Mouse (Mus musculus) embryonic stem cell, embryonic (primary cell): ENCODE results near the gene Rcbtb2.

ENCODE experiments used
- CTCF ChIA-PET, 4 experiments: fragments of 300-600 bp in 2 of 4; fragments of 350-600 bp in 2 of 4; sonication (Branson Sonifier 250); formaldehyde crosslinking; loops; one replicate each; lab custom pipeline; 2022; ENCODE audit warnings: inconsistent platforms in 2 of 4; lab: Charles Lee
- POLR2A ChIA-PET, 4 experiments: fragments of 300-600 bp in 2 of 4; fragments of 350-600 bp in 2 of 4; sonication (Branson Sonifier 250); formaldehyde crosslinking; loops; one replicate each; lab custom pipeline; 2022; ENCODE audit warnings: antibody characterized with exemption in 4 of 4, inconsistent platforms in 1 of 4; lab: Charles Lee

Gene Rcbtb2

DNA sequence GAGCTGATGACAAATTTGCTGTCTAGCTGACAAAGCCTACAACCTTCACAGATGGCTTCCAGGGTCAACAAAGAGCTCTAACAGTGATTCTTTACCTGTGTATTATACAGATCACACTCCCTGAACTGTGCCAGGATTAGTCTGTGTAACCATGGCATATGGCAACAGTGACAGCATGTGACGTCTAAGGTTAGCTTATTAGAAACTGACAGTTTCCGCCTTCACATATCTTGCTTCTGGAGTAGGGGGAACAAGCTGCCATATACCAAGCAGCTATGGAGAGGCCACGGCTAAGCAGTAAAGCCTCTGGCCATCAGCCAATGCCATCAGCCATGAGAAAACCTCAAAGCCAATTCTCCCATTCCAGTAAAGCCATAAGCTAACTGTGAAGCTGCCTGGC is 103.5 kb downstream of the Rcbtb2 start:
- ChIA-PET POLR2A (interaction anchor here in 2 of 4 experiments (0.6 to 2.0 kb wide), 2 partner anchors 12 to 106 kb away, joined by 3 to 6 read pairs; partner anchors contain the start of gene Lpar6 (in 1 of the 2)), CTCF (interaction anchor here in 1 of 4 experiments (0.6 kb wide), 1 partner anchor 17 kb away, joined by 5 read pairs; no protein-coding TSS in a partner anchor)

DNA sequence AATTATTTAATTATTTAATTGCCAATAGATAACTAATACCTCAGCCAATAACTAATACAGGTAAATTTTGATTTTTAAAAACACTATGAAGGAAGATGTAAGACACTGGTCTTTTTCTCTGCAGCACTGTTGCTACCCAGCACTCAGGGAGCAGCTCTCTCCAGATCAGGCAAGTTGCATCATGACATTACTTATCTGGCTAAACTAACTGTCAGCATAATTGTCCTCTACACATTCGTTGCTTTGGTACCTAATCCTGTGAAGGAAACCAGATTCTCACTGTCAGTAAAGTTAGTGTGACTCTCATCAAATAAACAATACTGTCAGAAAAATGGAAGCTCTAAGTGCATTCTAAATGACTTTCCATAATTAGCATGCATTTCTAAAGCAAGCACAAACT is 104.0 kb downstream of the Rcbtb2 start:
- CTCF ChIA-PET, result no interaction called here
- POLR2A ChIA-PET, result interaction anchor here in 2 of 4 experiments (0.6 to 2.0 kb wide), 2 partner anchors 11 to 107 kb away, joined by 3 to 6 read pairs; partner anchors contain the start of gene Lpar6 (in 1 of the 2)

DNA sequence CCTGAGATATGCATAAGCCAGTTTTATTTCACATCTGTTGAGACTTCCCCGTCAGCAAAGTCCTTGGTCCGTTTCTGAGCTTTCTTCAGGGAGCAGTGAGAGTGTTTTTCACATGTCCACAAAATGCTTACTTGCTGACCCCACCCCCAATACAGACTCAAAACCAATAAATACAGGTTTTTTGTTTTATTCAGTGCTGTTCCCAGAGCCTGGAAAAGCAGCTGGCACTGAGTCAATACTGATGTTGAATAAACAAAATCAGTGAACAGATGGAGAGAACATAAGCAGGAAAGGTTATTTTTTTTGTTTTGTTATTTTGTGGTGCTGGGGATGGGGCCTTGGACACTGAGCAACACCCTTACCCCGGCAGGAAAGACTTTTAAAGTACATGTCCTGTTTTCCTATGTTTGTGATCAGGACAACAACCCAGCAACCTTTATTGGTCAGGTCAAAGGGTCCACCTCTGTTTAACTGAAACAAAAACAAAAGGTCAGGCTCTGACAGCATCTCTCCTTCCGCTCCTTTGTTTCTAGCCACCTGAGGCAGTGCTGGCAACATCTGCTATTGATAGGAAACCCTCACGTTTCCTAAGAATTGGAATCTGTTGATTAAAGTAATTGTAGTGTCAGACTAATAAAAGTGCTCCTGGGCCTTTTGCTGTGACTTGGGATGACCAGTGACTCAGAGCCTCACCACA is 108.6 kb downstream of the Rcbtb2 start:
- ChIA-PET CTCF (no interaction called here), POLR2A (interaction anchor here in 1 of 4 experiments (1.2 to 1.3 kb wide), 2 partner anchors 17 to 23 kb away, joined by 3 to 4 read pairs; no protein-coding TSS in a partner anchor)

DNA sequence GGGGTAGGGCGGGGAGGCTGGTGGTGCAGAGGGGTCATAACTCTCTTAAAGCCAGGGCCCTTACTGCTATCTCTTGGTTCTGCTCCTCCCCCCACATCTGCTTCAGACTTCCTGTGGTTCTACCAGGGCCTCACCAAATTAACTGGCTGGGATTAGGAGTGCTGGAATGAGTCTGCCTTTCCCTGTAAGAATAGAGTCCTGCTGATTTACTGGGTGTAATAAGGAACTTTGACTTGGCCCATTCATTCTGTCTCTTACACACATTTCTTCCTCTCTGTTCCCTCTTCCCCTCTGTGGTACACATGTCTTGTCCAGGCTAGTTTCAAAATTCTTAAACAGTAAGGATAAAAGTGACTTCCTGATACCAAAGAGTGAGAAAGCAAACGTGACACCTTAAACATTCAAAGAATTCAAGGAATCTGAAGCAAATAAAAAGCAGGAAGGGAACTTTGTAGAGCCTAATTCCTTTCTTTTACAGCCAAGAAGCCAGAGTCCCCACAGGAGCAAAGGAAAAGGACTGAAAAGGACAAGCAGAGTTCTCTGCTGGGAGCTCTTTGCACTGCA is 111.7 kb downstream of the Rcbtb2 start:
- CTCF ChIA-PET, result interaction anchor here in 1 of 4 experiments (0.6 kb wide), 1 partner anchor 128 kb away, joined by 3 read pairs; no protein-coding TSS in a partner anchor

DNA sequence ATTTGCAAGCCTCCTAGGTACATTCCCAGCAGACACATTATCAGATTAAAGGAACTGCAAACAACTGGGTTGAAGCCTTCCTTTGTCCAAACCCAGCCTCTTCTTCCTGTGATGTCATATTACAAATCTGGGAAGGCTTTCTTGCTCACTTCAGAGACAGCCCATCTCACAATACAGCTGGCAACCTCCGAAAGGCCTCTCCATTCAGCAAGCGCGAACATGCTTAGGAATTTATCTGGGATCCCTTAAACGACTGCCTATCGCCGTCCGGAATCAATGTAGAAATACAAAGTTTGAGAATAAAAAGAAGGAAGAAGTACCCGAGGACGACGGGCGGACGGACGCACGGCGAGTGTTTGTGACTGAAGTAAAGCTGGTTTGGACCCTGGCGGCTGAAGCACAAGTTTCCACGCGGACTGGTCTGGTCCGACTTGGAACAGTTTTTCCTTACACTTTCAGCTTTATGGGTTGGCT is 115.0 kb downstream of the Rcbtb2 start, which contains the start of gene Lpar6:
Gene Lpar6, plus strand, starts transcription at position 48 of the 474 bp plus-strand sequence.
- POLR2A ChIA-PET, result interaction anchor here in 3 of 4 experiments (0.8 to 1.8 kb wide), 10 partner anchors 9 to 147 kb away, joined by 3 to 12 read pairs (median 5); partner anchors contain the start of gene Itm2b (in 1 of the 3)
- CTCF ChIA-PET, result interaction anchor here in 2 of 4 experiments (0.6 kb wide), 2 partner anchors 15 to 213 kb away, joined by 3 to 5 read pairs; no protein-coding TSS in a partner anchor

More for the DNA sequence above, 111.7 kb downstream of the Rcbtb2 start:
- POLR2A ChIA-PET, result interaction anchor here in 1 of 4 experiments (0.6 kb wide), 1 partner anchor 21 kb away, joined by 3 read pairs; no protein-coding TSS in a partner anchor

DNA sequence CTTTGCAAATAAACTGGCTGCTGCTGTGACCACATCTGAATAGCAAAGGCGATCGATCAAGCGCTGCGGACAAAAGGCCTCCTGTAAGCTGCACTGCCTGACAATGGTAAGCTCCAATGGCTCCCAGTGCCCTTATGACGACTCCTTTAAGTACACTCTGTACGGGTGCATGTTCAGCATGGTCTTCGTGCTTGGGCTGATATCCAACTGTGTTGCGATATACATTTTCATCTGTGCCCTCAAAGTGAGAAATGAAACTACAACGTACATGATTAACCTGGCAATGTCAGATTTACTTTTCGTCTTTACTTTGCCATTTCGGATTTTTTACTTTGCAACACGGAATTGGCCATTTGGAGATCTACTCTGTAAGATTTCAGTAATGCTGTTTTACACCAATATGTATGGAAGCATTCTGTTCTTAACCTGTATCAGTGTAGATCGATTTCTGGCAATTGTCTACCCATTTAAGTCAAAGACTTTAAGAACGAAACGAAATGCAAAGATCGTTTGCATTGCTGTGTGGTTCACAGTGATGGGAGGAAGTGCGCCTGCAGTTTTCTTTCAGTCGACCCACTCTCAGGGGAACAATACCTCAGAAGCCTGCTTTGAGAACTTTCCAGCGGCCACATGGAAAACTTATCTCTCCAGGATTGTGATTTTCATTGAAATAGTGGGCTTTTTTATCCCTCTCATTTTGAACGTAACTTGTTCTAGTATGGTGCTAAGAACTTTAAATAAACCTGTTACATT is 115.8 kb downstream of the Rcbtb2 start:
- CTCF ChIA-PET, result interaction anchor here in 2 of 4 experiments (0.5 to 0.6 kb wide), 2 partner anchors 14 to 68 kb away, joined by 3 to 10 read pairs; no protein-coding TSS in a partner anchor
- POLR2A ChIA-PET, result interaction anchor here in 3 of 4 experiments (0.7 to 1.8 kb wide), 11 partner anchors 8 to 146 kb away, joined by 3 to 12 read pairs (median 5); partner anchors contain the start of gene Itm2b (in 1 of the 3)

DNA sequence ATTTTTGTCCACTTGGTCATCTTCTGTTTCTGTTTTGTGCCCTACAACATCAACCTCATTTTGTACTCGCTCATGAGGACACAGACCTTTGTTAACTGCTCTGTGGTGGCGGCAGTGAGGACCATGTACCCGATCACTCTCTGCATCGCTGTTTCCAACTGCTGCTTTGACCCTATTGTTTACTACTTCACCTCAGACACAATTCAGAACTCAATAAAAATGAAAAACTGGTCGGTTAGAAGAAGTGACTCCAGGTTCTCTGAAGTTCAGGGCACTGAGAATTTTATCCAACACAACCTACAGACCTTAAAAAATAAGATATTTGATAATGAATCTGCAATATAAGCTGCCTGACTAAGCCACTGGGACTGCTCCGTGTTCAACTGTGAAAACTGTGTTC is 116.5 kb downstream of the Rcbtb2 start:
- ChIA-PET POLR2A (no interaction called here), CTCF (no interaction called here)

DNA sequence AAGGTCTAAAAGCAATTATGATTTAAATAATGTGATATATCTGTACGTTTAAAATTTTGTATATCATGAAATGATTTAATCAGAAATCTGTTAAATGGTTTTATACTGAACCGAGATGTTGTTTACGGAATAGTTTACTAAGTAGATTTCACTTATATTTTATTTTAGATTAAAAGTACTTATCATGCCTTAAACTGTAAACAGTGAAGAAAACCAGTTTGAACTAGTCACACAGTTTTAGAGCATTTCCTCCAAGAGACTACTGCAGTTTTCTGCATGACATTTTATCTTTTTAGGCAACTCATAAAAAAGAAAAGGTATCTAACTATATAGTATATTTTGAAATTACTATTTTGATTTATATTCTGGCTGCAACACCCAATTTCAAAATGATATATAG is 117.0 kb downstream of the Rcbtb2 start:
- POLR2A ChIA-PET, result interaction anchor here in 2 of 4 experiments (0.6 to 1.4 kb wide), 2 partner anchors 11 to 20 kb away, joined by 3 to 4 read pairs; no protein-coding TSS in a partner anchor
- CTCF ChIA-PET, result no interaction called here

DNA sequence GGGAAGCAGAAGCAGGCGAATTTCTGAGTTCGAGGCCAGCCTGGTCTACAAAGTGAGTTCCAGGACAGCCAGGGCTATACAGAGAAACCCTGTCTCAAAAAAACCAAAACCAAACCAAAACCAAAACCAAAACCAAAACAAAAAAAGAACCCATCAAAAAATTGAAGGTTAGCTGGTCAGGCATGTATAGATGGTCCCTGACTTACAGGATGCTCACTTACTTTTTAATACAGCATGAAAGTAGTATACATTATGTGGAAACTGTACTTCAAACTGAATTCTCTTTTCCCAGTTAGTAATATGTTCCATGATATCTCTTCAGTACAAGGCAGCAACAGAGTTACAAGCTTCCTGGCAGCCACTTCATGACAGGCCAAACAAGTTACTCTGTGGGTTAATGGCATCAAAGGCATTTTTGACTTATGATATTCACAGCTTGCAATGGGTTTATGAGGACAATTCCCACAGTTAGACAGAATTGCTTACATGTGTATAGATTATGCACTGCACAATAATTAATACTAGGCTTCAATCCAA is 121.3 kb downstream of the Rcbtb2 start:
- ChIA-PET POLR2A (interaction anchor here in 1 of 4 experiments (1.1 kb wide), 1 partner anchor 12 kb away, joined by 3 read pairs; no protein-coding TSS in a partner anchor), CTCF (no interaction called here)

DNA sequence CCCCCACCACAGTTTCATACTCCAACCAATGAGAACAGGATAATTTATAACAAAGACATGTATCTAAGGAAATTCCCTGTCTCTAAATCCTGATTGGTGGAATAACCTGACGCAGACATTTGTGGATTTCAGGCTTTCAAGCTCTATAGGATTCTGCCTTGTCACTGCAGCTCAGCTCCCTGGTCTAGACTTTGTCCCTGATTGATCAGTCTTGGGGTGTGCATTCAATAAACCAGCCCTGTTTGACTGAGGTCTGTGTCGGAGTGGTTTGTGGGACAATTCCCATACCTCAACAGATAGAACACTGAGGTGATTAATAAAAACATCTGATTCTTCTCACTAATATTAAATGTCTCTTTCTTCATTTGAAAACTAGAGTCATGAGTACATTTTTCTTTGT is 127.2 kb downstream of the Rcbtb2 start:
- CTCF ChIA-PET, result no interaction called here
- POLR2A ChIA-PET, result no interaction called here

DNA sequence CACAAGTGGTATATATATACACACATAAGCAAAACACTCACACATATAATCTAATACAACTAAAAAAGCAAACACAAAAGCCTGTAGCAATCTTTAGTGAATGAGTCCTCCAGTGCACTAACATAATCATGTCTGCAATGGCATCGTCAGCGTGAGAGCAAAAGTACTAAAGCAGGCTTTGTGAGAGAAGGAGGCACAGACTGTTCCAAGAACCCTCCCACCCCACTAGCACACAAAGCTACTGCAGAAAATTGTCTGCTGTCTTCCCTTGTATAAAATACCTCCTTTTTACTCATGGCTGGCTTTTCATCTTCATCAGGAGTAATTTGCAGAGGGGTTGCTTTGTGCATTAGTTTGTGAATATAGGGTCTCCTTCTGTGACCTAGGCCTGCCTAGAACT is 129.4 kb downstream of the Rcbtb2 start:
- ChIA-PET POLR2A (no interaction called here), CTCF (no interaction called here)

DNA sequence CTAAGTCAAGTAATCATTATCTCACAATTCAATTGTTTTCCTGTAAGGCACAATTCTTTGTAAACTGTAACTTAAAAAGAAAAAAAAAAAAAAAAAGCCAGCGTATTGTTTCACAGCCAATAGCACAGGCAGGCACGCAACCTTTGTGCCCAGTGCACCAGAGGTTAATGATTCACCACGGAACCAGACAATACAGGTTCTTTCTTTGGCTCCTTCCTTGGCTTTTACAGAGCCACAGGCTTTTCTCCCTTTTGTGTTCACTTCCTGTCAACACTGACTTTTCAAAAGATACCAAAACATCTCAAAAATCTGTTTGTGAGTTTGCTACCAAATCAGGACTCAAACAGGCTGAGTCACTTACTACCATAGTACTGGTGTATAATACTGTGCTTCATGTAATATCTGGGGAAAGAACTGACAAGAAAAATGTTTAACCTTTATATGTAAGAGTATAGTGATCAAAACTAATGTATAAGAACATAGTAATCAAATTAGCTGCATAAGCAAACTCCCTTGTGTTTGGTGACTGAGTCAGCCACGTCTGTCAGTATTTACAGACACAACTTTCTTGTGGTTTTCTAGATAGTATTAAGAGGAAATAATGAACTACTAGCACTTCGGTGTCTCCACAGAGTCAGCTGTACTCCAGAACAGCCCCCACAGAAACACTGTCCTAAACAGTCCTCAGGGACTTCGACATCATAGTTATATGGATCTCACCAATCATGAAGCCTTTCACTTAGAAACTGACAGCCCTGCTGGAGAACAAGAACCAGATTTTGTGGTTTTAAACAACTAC is 130.8 kb downstream of the Rcbtb2 start:
- ChIA-PET CTCF (no interaction called here), POLR2A (interaction anchor here in 2 of 4 experiments (1.0 to 1.7 kb wide), 2 partner anchors 15 to 21 kb away, joined by 3 to 4 read pairs; no protein-coding TSS in a partner anchor)

DNA sequence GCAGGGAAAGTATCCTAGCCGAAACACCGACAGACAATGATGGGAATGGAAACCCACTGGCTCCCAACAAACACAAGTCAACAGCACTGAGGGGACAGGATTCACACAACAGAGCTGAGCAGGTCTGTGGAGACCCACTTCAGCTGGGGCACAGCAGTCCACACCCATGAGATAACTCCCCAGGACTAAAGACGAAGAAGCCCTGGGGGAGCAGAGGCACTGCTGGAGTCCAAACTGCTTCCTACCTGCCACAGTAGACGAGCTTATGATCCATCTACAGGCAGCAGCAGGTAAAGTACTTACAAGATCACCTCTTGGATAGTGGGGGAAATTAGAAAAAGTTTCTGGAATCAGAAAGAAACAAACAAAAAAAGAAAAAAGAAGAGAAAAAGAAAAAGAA is 131.6 kb downstream of the Rcbtb2 start:
- ChIA-PET CTCF (no interaction called here), POLR2A (interaction anchor here in 3 of 4 experiments (0.9 to 1.7 kb wide), 4 partner anchors 16 to 59 kb away, joined by 3 to 7 read pairs (median 4); partner anchors contain the start of gene Lpar6 (in 1 of the 3))

DNA sequence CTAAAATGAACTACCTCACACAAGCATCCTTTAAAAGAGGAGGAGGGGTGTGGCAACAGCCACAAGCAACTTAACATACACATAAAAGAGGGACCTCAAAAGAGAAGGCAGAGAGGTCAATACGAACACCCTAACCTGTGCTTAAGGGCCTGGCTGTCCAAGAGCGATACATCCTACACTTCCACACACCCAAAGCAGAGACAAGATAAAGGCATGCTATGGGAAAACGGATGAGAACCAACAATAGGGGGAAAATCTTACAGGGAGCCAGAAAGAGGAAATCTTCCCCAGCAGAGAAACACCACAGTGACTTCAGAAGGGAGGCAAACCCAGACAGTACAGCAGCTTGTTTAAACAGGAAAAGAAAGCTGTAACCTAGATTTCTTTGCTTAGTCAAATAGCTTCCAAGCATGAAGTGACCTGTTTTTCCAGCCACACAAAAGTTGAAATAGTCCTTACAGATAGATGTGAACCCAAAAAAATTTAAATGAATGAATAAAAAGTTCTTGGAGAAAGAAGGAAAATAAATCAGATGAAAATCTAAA is 132.7 kb downstream of the Rcbtb2 start:
- ChIA-PET CTCF (no interaction called here), POLR2A (interaction anchor here in 2 of 4 experiments (0.7 to 1.7 kb wide), 3 partner anchors 17 to 21 kb away, joined by 3 to 7 read pairs (median 4); partner anchors contain the start of gene Lpar6 (in 1 of the 2))

DNA sequence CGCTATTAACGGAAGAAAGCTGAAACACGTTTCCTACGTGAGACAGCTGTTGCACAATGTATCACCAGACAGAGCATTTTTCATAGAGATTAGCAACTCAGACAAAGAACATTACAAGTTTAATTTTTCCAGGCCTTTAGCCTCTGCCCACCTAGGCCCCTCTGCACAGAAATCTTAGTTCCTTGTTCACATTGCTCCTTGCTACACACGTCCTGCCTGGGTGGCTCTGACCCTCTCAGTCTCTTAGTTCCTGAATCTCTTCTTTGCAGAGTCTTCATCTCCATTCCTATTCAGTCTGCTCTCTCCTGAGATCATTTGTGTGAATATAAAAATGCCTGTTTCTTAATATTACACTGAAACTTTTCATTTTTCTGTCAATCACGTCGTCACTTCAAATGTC is 134.5 kb downstream of the Rcbtb2 start:
- ChIA-PET POLR2A (interaction anchor here in 1 of 4 experiments (0.9 kb wide), 1 partner anchor 19 kb away, joined by 3 read pairs; no protein-coding TSS in a partner anchor), CTCF (no interaction called here)
